Mouse (Mus musculus): ENCODE results near the gene Adck2.

- TF ChIP-seq CEBPB (IDR thresholded peaks at IDR 0.05; ENCODE audit: low read depth) (no peak), CTCF (IDR thresholded peaks at IDR 0.05; ENCODE audit: control insufficient read depth, insufficient read depth, insufficient read length) (no peak), MYOG (IDR thresholded peaks at IDR 0.05; ENCODE audit: control insufficient read depth, extremely low read depth, insufficient read length) (no peak), MAX (IDR thresholded peaks at IDR 0.05) (no peak)
Measured at GRCm38 (mm10) chr6:39540563-39540962, 33.1 kb upstream of the Adck2 start.
